Mouse (Mus musculus) T-cell, adult 2 months (primary cell): Measurements from ENCODE around the gene Col4a2.

ENCODE experiments used
- DNase-seq: peaks from one replicate; pipeline ENCODE4 v3.0.0; 2022; ENCODE audit warnings: low spot score

Col4a2 gene

GRCm38 (mm10) chr8:11357921-11358436 is 45.4 kb downstream of the Col4a2 start:
- no peak for DNase-seq

GRCm38 (mm10) chr8:11359846-11360245 is 47.2 kb downstream of the Col4a2 start:
- DNase-seq, result no peak

- no peak for DNase-seq
Measured at GRCm38 (mm10) chr8:11361546-11362277, 49.1 kb downstream of the Col4a2 start.

- no peak for DNase-seq
Measured at GRCm38 (mm10) chr8:11362278-11363214, 49.9 kb downstream of the Col4a2 start.

GRCm38 (mm10) chr8:11363340-11364126 is 50.9 kb downstream of the Col4a2 start:
- no peak for DNase-seq

- no peak for DNase-seq
Measured at GRCm38 (mm10) chr8:11366251-11366650, 53.6 kb downstream of the Col4a2 start.

GRCm38 (mm10) chr8:11366741-11367140 is 54.1 kb downstream of the Col4a2 start:
- no peak for DNase-seq

- no peak for DNase-seq
Measured at GRCm38 (mm10) chr8:11367670-11368069, 55.1 kb downstream of the Col4a2 start.

- no peak for DNase-seq
Measured at GRCm38 (mm10) chr8:11369526-11370203, 57.1 kb downstream of the Col4a2 start.

- DNase-seq, result no peak
Measured at GRCm38 (mm10) chr8:11371347-11371746, 58.7 kb downstream of the Col4a2 start.

- DNase-seq, result no peak
Measured at GRCm38 (mm10) chr8:11372080-11372479, 59.5 kb downstream of the Col4a2 start.

- no peak for DNase-seq
Measured at GRCm38 (mm10) chr8:11373643-11374325, 61.2 kb downstream of the Col4a2 start.

GRCm38 (mm10) chr8:11374326-11375076 is 61.9 kb downstream of the Col4a2 start:
- no peak for DNase-seq

GRCm38 (mm10) chr8:11375749-11376438 is 63.3 kb downstream of the Col4a2 start:
- DNase-seq, result no peak

- no peak for DNase-seq
Measured at GRCm38 (mm10) chr8:11377391-11378210, 65.0 kb downstream of the Col4a2 start.

GRCm38 (mm10) chr8:11379590-11379989 is 67.0 kb downstream of the Col4a2 start:
- no peak for DNase-seq

GRCm38 (mm10) chr8:11381544-11381943 is 68.9 kb downstream of the Col4a2 start:
- no peak for DNase-seq

GRCm38 (mm10) chr8:11382059-11382810 is 69.6 kb downstream of the Col4a2 start:
- no peak for DNase-seq
